Mouse (Mus musculus) adrenal gland (tissue): ENCODE measurements at regions not wholly inside any gene's neighbourhood (a gene's known extent, or its start where the extent isn't known, plus 50 kb on each side); places are given as distances from the start of the nearest gene placed in this dataset.

ENCODE experiments used
- intact Hi-C: fragments of 180-260 bp; cut with DNase I; formaldehyde crosslinking; loops from one replicate; pipeline ENCODE4 v1.15.1; 2025

DNA sequence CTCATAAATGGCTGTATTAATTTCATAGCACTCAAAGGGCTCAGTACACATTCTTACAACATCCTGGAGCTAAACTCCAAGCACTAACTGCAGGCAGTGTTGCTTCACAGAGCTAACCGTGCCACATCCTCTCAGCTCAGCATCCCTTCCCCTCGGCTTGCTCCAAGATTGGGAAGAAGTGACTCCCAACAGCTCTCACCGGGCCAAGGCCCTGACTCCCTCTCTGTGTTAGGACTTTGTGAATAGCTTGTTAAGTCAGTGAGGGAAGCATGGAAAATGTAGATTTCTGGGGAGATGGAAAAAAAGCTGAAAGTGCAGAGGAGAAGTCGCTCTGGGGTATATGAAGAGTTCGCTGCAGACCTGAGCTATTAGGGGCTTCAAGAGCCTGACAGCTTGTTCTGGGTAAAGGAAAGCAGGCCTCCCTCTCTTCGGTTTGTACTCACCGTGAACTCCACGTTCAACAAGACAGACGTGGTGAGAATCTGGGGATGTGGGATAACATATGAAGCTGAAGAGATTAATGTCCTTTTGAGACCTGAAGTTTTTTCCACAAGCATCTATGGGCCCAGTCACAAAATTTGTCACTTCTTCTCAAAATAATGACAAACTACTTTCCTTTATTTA is 213.5 kb upstream of the Sfrp2 start:
- intact Hi-C loops, result no loop called here

GRCm38 (mm10) chr3:83553858-83554257 is 212.3 kb upstream of the Sfrp2 start:
- intact Hi-C loops, result no loop called here

GRCm38 (mm10) chr3:83556788-83557515 is 209.2 kb upstream of the Sfrp2 start:
- intact Hi-C loops, result no loop called here

GRCm38 (mm10) chr3:83562026-83562425 is 204.1 kb upstream of the Sfrp2 start:
- intact Hi-C loops, result no loop called here

GRCm38 (mm10) chr3:83575526-83575925 is 190.6 kb upstream of the Sfrp2 start:
- intact Hi-C loops, result no loop called here

DNA sequence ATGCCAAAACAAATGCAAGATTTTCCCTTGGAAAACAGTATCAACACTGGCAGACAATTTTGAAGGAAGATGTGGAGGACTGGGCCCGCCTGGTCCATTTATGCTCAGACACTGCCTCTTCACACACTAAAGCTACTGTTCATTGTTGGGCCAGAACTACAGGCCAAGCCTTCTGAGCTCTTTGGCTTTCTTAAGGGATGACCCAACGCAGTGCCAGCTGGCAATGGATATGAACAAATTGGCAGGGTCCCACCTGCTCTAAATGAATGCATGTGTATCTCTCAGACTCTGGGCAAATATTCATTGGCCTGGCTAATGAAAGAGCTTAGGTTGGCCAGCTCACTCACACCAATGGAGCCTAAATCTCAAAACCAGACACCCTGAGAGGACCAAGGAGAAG is 190.0 kb upstream of the Sfrp2 start:
- intact Hi-C loops, result no loop called here

- intact Hi-C loops, result no loop called here
Observed at GRCm38 (mm10) chr3:83580766-83581165, 185.4 kb upstream of the Sfrp2 start.

DNA sequence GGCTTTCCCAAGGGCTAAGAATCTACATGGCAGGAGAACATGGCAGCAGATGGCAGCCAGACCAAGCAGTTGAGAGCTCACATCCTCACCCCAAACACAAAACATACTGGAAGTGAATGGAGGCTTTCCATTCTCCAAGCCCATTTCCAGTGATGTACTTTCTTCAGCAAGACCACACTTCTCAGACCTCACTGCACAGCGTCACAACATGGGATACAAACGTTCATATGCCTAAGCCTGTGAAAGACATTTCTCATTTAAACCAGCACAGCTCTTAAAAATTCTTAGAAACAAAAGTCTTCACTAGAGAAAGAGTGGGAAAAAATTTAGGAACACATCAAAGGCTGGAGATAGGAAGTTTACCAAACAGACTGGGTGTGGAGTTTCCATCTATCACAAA is 183.9 kb upstream of the Sfrp2 start:
- intact Hi-C loops, result loop anchor here (2.0 kb wide), 1 partner anchor 51 kb away; no protein-coding TSS in a partner anchor

- intact Hi-C loops, result loop anchor here (2.0 kb wide), 1 partner anchor 50 kb away; no protein-coding TSS in a partner anchor
Observed at GRCm38 (mm10) chr3:83583071-83583672, 182.9 kb upstream of the Sfrp2 start.

DNA sequence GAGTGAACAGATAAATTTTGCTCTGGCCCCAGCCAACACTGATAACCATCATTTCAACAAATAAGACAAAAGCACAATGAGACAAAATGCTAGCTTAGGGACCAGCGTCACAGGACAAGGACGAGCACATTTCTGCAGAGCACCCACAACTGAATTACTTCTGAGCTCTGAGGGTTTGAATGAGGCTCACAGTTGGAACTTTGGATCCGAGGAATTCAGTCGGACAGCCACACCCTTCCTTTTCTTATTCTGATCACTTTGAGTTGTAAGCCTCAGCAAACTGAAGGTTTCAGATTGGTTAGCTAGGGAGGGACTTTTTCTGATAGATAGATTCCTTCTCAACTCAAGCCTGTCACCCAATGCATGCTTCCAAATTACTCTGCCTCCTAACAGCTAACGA is 180.0 kb upstream of the Sfrp2 start:
- intact Hi-C loops, result no loop called here

DNA sequence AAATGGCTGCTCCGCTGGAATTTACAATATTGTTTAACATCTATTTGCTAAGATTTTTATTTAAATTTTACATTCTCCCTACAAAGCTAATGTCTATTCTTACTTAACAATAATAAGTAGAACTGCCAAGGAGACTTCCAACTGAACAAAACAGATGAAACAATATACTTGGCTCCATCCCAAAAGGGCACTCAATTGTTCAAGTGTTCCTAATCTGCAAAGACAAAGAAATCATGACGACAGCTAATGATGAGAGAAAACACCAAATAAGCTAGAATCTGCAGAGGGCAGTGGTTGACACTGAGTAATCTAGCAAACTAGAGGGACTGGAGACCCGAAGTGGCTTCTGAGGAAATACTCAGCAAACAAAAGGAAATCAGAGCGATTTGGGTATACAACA is 179.6 kb upstream of the Sfrp2 start:
- intact Hi-C loops, result no loop called here

DNA sequence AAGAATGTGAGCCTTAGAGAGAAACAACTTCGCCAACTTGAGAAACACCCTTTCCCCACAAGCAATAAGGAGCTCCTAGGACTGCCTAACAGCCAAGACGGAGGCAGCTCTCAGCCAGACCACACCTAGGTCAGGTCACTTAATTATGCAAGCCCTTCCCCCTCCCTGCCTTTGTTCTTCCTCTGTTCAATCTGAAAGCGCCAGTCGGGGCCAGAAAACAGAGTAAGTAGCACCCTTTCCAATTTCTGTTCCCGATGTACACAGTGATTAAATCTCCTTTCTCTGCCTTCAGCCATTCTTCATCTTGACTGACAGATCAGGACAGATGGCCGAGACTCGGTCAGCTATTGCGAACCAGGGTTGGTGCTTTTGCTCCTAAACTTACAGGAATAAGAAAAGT is 177.0 kb upstream of the Sfrp2 start:
- intact Hi-C loops, result no loop called here

DNA sequence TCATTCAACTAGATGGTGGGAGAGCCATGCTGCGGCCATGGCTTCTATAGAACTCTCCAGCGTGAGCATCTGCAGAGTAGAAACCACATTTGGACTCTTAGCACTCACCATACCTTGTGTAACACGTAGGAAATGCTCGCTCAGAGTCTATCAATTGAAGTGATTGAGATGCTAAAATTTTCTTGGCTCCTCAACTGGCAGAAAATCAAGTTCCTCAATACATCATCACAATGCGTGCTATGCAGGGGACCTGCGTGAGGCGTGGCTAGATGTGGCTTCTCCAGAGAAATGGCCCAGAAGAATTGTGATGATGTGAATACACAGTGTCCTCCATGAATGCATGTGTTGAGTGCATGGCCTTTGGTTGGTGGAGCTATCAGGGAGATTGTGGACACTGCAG is 174.9 kb upstream of the Sfrp2 start:
- intact Hi-C loops, result no loop called here

DNA sequence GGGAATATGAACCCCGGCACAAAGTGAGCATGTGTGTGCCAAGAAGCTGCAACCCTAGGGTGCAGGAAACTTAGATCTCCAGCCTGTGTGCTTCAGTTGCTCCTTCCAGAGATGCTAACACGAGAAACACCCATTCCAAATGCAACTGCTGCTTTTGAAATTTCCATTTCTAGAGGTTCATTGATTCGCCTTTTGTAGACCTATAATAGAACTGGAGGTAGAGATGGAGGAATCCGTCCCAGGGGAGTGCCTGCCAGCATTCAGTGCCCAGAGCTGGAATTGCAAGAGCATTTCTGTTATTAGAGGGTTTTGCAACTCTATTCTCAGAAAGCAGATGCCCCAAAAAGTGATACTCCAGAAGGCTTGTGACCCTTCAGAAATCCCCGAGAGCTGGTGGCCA is 172.8 kb upstream of the Sfrp2 start:
- intact Hi-C loops, result no loop called here

GRCm38 (mm10) chr3:83601506-83601905 is 164.6 kb upstream of the Sfrp2 start:
- intact Hi-C loops, result no loop called here

GRCm38 (mm10) chr3:83609095-83609770 is 156.9 kb upstream of the Sfrp2 start:
- intact Hi-C loops, result no loop called here

GRCm38 (mm10) chr3:83620435-83620834 is 145.7 kb upstream of the Sfrp2 start:
- intact Hi-C loops, result no loop called here

DNA sequence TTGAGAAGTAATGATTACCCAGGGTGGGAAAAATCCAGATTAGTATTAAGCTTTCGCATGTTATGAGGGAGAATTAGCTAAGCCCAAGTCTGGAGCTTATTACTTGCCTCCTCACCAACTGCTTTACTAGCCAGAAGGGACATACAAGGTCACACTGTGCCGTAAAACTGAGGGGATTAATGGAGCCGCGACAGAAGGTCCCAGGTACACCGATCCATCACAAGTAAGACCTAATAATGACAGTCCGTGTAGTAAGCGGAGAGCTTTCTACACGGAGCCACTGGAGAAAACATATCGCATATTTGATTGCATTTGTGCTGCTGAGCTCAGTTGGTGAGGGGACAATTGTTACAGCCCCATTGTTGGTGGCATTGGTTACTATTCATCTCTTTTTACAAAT is 133.1 kb upstream of the Sfrp2 start:
- intact Hi-C loops, result loop anchor here (2.0 kb wide), 1 partner anchor 50 kb away; no protein-coding TSS in a partner anchor

- intact Hi-C loops, result no loop called here
Observed at GRCm38 (mm10) chr3:83640433-83640832, 125.7 kb upstream of the Sfrp2 start.

- intact Hi-C loops, result no loop called here
Observed at GRCm38 (mm10) chr3:83663716-83664115, 102.4 kb upstream of the Sfrp2 start.

DNA sequence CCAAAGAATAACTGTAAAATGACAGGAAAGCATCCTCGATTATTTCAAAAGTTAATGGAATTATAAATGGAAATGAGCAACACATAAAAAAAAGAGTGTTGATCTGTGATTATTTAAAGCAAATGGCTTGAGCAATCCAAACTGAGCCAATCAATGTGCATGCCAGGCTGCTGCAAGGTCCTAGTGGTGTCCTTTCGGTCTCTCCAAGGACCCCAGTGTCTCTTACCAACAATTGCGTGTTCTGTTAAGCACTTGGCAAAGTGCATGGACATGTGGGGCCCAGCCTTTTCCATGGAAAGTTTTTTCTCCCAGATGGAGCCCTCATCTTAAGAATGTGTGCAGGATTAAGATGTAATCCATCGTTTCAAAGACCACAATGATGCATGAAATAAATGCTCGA is 90.0 kb upstream of the Sfrp2 start:
- intact Hi-C loops, result no loop called here

DNA sequence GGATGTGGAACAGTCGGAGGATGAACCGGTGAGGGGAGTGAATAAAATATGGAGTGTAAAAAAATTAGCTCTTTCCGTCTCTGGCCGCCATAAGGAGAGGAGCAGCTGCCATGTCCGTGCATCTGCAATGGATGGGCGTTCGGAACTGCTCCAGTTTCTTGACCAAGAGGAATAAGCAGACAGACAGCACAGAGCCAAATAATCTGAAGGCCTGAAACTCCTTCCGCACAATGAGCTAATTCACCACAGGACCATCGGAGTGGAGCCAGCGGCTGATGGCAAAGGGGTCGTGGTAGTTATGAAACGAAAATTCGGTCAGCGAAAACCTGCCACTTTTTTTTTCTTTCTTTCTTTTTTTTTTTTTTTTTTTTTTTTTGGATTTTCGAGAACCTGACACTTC is 79.5 kb upstream of the Sfrp2 start:
- intact Hi-C loops, result no loop called here
